Mouse (Mus musculus) left cerebral cortex, postnatal 14 days (tissue): ENCODE data around the gene Serpinc1. TPM values are rescaled to one million over a fixed set of nuclear protein-coding genes. Genes with fewer than 3 reads are reported as not detected.
A peak's percentile ranks its signal among the peaks of the same experiment; 100 is the strongest.

Experiments used
- DNase-seq, 2 experiments: peaks; one replicate each; pipeline ENCODE4 v3.0.0; 2021 to 2022; ENCODE audit warnings: low spot score in 2 of 2, mixed read lengths in 1 of 2
- intact Hi-C: fragments of 180-260 bp; cut with DNase I; formaldehyde crosslinking; loops from one replicate; pipeline ENCODE4 v1.15.1; 2025
- total RNA-seq, 2 experiments: library from RNA; stranded (reverse); gene quantifications; 2 replicates each; pipeline ENCODE4 v1.2.3; 2021

The Serpinc1 gene
- total RNA-seq, 2 experiments from 2014 or later: 0.29 to 0.53 TPM

DNA sequence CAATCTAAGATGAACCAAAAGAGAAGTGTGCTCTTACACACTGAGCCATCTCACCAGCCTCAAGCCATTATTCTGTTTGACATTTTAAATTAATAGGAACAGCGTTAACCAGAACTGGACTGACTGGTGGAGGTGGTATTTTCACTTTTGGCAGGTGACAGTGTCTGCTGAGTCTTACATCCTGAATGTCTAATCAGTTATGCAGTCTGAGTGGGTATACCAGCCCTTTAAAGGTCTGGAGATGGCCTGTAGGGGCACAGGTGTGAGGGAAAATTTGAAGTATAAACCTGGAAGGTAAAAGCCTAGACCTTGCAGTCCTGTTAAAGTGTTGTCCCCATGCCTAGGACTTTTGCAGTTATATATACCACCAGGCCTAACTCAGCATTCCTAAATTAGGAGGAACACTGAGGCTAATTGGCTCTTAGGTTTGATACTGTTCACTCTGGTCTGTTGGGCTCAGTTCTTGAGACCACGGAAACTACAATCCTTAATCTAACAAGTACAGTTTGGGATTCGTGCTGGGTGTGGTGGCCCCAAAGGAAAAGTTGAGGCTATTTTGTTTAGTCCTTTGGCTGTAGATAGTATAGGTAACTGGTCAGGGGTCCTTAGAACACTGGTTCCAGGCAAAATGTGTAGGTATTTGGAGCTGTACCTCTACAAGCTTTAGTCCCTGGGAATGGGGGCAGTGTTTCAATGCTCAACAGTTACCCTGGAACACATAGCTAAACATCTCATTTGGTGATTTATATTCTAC is 60.8 kb downstream of the Serpinc1 start:
- DNase-seq: no peak
- intact Hi-C loops: loop anchor here (5.0 to 10.0 kb wide), 2 partner anchors 33 to 294 kb away; partner anchors contain the start of genes Cenpl and Dars2

GRCm38 (mm10) chr1:161039741-161040425 is 61.5 kb downstream of the Serpinc1 start:
- peak in 1 of 2 experiments; percentile 9 for DNase-seq
- intact Hi-C loops: loop anchor here (5.0 to 10.0 kb wide), 2 partner anchors 32 to 295 kb away; partner anchors contain the start of genes Cenpl and Dars2

- intact Hi-C loops: no loop called here
- no peak for DNase-seq
Observed at GRCm38 (mm10) chr1:161040426-161040770, 62.0 kb downstream of the Serpinc1 start.

DNA sequence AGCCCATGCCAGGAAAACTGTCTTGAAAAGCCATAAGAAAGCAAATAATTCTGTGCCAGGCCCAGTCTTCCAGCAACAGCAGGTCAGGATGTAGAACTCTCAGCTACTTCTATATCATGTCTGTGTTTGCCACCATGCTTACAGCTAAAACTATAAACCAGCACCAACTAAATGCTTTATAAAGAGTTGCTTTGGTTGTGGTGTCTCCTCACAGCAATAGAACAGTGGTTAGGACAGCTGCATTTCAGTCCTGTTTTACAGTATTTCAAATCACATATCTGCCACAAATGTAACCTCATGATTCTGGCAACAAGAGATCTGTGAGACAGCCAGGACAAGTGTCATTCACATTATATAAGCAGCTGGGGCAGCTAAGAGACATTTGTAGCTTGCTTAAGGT is 62.5 kb downstream of the Serpinc1 start:
- intact Hi-C loops: no loop called here
- no peak for DNase-seq

DNA sequence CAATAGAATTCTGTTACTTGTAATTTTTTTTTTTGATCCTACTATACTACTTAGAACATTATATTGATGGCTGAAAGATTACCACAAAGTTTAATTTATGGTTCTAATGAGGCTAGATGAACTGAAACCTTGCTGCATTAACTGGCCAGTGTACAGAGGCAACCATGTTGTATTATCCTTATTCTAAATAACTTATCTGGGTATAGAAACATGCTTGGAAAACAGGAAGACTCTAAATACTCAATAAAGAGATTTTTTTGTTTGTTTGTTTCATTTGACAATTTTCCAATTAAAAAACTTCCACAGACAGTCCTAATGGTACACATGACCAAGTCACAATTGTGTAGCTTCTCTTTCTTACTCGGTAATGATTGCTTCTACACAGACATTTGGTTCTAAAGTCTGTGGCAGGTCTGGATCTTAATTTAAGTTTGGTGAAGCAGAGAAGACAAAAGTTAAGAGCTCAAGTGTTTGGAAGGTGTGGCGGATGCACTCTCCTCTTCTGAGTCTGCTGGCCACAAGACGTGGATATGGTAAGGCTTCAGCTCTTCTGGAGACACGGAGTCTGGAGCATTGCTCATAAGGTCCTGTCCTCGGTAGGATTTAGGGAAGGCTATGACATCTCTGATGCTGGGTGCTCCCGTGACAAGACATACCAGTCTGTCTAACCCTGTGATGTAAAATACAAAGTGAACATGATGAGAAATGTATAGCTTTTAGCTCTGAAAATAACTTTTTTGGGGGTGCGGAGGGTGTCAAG is 63.1 kb downstream of the Serpinc1 start:
- no peak for DNase-seq
- intact Hi-C loops: no loop called here

- intact Hi-C loops: no loop called here
- no peak for DNase-seq
Observed at GRCm38 (mm10) chr1:161046972-161047371, 68.6 kb downstream of the Serpinc1 start.

Other genes with a start within 250 kb of the Serpinc1 start
- gene Rabgap1l, start 185.4 kb upstream of the Serpinc1 start, total RNA-seq: 100 to 1,000 TPM; 170 to 171 TPM
- gene Rc3h1, start 72.2 kb upstream of the Serpinc1 start, total RNA-seq: 10 to 100 TPM; 38.3 to 41.8 TPM
- gene Zbtb37, start 56.3 kb downstream of the Serpinc1 start, total RNA-seq: 10 to 100 TPM; 11.4 to 14.9 TPM
- 10 to 100 TPM; 22.4 to 24.0 TPM for gene Dars2, start 92.1 kb downstream of the Serpinc1 start, total RNA-seq
- gene Cenpl, start 92.1 kb downstream of the Serpinc1 start, total RNA-seq: 1 to 10 TPM; 1.6 to 1.8 TPM
- 10 to 100 TPM; 17.6 to 18.1 TPM for gene Klhl20, start 152.9 kb downstream of the Serpinc1 start, total RNA-seq
- 10 to 100 TPM; 37.0 to 39.0 TPM for gene Ankrd45, start 164.1 kb downstream of the Serpinc1 start, total RNA-seq
- gene Tex50, start 180.7 kb downstream of the Serpinc1 start, total RNA-seq: not detected